Mouse (Mus musculus): ENCODE results near the gene Uvrag.

- TF ChIP-seq CTCF (IDR thresholded peaks at IDR 0.05; ENCODE audit: borderline replicate concordance, control insufficient read depth, extremely low read depth, insufficient read depth, low read length, poor library complexity) (no peak), POLR2A (IDR thresholded peaks at IDR 0.05; ENCODE audit: control insufficient read depth, extremely low read depth, insufficient read depth, low read length, poor library complexity) (no peak)
Measured at GRCm38 (mm10) chr7:99043322-99043721, 97.6 kb downstream of the Uvrag start.

Measured in thymus, adult 2 months (tissue).